Mouse (Mus musculus): ENCODE measurements around the gene 2810408A11Rik.
"Not testable (repeated sequence)": the region's sequence is repeated elsewhere in the genome, so short reads cannot be mapped to it uniquely, and the experiment has no call there.

Gene 2810408A11Rik

DNA sequence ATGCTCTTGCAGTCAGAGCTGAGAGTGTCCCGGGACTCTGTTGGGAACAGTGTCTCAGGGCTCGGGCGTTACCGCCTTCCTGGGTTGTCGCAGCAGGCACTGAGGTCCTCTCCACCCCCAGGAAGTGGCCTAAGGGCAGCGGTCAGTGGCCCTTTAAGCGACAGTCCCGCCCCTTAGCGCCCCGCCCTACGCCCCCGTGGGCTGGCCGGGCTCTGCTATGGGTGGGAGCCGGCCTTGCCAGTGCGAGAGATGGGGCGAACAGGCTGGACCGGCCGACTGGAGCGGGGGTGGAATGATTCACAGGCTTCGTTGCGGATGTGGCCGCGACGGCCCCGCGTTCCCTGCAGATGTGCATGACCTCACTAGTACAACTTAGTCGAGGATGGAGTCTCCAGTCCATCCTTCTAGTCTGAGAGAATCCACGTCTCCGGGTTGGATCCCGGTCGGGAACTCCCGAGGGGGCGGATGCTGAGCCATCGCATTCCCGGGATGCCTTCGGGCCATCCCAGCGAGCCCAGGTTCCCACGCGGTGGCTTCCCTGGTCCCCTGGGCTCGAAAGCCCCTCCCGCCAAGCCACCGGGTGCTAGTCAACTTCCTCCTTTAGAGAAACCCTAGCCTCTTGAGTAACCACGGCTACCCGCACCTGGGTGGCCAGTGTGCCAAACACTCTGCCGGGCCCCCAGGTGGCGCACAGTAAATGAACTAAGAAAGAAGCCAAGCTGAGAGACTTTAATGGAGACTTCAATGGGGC, 19.8 kb downstream of the 2810408A11Rik start, which contains the start of gene Kctd11:
TSS of gene Kctd11 (minus strand) at position 554 of the 751 bp plus-strand sequence.
- peak; percentile 90 for DNase-seq (ENCODE audit: low spot score)

DNA sequence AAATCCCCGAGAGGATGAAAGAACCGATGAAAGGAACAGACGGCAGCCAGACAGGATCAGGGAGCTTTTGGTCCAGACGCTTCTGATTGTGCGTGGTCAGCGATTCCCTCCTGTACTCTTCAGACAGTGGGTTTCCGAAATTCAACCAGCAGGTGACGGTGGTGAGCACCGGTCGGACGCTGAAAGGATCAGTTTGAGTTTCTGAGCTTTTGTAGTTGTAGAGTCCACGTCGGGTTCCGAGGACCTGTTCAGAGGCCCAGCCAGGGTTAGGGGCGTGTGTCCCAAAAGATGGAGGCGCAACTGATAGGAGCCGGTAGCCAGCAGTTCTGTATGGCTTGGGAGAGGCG, 20.3 kb downstream of the 2810408A11Rik start:
- peak; percentile 67 for DNase-seq (ENCODE audit: low spot score)

DNA sequence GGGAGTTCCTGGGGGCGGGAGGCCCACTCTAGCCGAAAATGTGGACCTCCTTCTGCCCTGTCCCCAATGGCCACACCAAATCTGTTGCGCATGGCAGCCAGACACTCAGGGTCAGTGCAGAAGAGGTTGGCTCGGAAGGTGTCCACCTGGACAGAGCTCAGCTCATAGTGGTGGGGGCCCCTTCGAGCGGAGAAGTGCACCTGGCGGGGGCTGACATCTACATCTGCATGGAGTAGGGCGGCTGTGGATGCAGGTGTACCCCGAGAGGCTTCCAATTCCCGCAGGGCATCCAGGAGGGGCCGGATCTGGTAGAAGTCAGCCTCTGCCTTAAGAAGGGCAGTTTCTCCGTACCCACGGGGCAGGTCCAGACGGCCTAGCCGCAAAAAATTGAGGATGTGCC, 21.1 kb downstream of the 2810408A11Rik start:
- DNase-seq (ENCODE audit: low spot score): no peak

DNA sequence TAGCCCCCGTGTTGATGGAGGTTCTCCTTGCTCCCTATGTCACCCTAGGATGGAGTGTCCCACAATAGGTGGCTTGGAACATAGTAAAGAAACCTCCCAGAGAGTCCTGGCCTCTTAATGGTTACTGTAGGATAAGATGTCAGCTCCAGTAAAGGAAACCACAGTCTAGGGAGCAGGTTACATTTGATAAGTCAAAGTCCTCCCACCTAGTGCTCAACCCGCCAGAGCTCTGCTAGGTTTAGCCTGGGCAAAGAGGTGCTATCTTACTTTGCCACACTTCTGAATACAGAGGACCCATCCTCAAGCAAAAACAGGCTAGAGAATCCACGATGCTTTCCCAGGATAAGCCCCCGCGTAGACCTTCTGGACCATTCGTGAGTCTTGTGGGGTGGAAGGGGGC, 21.8 kb downstream of the 2810408A11Rik start:
- no peak for DNase-seq (ENCODE audit: low spot score)

DNA sequence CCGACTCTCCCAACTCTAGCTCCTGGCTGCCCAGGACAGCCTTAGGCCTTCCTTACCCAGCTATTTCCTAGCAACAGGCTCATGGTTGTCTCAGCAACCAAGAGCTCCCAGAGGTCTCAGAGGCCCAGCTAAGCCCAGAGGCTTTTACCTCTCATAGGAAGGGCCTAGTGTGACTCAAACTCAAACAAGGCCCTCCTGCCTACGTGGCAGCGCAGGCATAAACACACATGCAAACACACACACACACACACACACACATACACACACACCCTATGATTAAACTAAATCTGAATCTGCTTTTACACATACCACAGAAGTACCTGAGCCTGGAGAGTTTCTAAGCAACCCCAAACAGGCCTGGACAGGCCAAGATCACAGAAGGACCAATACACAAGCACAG, 22.4 kb downstream of the 2810408A11Rik start:
- no peak for DNase-seq (ENCODE audit: low spot score)

DNA sequence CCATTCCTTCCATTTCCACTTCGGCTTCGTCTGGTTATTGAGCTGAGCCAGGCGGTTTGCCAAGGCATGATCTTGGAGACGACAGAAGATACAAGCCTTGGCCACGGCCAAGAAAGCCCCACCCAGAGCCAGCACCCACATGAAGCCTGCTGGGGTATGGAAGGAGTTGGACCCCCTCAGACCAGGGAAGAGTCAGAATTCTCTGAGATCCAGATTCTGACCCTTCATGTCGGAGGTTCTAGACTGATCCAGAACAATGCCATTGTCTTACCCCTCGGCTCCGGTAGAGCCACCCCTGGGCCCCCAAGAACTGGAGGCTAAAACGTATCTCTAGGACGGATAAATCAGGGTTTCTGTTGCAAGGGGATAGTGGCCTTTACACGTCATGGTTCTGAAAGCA, 22.9 kb downstream of the 2810408A11Rik start, which contains the start of gene Tmem95:
TSS of gene Tmem95 (minus strand) at position 141 of the 400 bp plus-strand sequence.
- no peak for DNase-seq (ENCODE audit: low spot score)

DNA sequence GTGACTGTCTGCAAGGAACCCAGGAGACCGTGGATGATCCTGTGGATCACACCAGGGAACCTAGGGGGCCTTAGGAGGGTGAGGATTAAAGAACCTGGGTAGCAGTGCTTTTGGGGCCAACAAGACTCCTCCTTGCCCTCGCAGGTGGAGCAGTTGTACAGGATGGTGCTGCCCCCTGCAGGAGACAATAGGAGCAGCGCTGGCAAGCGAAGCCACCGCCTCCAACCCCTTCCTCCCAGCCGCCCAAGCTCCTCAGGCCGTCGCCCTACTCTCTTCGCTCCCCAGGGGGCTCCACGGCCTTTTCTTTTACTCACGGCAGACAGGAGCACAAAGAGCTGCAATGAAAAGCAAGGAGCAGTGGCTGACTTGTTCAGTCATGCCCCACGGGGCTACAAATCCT, 23.9 kb downstream of the 2810408A11Rik start:
- peak; percentile 81 for DNase-seq (ENCODE audit: low spot score)

DNA sequence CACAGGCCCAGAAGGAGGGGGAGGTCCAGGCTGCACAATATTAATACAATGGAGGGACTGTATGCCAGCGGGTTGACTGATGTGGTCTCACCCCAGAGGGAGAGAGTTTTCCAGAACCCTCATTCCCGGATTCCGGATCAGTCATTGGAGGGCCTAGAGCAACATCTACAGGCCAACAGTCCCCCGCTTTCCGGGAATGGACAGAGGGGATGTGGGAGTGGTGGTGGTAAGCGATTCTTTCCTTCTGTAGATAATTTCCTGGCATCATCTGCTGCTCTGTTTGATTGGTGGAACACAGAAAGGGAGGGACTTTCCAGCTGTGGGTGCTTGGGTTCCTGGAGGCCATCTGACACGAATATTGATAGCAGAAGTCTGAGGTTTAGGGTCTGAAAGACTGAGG, 24.6 kb downstream of the 2810408A11Rik start:
- DNase-seq (ENCODE audit: low spot score): no peak

DNA sequence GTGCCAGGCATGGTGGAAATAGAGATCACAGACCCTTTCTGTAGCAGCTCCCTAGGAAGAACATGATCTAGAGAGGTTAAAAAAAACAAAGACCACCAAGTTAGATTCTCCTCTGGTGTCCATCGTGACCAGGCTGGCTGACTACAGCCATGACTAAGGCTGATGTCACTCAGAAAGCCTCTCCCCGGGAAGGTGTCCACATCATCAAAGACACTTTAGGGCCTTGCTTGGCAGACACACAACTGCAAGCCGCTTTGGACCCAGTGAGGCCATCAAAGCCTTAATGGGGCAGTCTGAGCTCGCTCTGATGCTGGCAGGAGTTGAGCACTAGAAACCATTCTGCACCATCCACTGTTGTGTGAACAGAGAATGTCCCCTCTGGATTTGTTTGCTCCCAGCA, 28.3 kb downstream of the 2810408A11Rik start:
- DNase-seq (ENCODE audit: low spot score): no peak

DNA sequence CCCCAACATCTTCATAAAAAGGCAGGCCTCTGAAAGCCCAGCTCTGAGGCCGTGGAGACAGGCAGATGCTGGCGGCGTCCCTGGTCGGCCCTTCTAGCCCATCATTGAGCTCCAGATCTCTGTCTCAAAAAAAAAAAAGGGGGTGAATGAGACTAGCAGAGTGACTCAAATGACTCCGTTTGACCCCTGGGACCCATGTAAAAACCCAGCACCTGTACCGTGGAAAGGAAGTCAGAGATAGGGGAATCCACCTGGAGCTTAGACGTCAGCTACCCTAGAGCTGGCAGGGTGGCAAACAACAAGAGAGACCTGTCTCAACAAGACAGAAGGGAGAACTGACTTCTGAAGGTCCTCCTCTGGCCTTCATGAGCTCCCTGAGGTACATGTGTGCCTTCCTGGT, 29.0 kb downstream of the 2810408A11Rik start:
- no peak for DNase-seq (ENCODE audit: low spot score)

DNA sequence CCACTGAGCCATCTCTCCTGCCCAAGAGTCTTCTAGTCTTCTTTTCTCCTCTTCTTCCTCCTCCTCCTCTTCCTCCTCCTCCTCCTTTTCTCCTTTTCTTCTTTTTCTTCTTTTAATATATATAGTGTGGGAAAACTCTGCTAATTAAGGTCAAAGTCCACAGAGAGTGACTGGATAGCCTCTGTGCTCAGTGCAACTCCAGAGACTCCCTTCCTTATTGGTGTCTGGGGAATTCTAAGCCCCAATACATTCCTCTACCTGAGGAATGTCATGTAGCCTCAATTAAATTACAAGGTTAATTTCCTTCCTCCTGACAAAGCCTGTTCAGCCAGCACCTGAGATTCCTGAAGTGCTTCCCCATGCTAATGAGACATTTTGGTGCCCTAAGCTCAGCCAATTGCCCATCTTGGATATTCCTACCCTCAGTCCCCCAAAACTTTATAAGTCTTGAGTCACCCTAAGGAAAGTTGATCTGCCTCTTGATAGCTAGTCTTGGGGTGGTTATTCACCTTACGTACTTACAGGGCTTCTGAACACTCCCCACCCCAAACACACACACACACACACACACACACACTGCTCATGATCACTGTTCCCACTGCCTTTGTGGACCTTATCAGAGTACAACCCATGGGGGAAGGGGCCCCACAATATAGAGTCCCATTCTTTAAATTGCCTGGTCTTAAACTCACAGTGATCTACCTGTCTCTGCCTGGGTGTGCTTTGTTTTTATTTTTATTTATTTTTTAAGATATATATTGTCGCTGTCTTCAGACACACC, 30.3 kb downstream of the 2810408A11Rik start:
- DNase-seq (ENCODE audit: low spot score): no peak

DNA sequence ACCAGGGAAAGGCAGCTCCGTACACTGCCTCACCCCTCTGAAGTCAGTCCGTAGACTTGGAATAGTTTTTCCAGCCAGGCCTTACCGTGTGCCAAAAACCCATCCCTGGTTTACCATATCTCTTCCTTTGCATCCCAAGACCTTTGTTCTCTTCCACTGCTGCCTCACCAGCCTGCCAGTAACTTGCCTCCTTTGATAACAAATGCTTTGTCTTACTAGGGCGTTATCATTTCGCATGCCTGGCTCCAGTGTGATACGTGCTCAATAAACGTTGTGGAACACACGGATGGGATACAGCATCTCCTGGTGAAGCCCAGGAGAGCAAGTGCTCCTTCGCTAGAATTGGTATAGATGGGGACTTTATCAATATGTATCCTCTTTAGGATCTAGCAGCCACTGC, 33.5 kb downstream of the 2810408A11Rik start:
- no peak for DNase-seq (ENCODE audit: low spot score)

DNA sequence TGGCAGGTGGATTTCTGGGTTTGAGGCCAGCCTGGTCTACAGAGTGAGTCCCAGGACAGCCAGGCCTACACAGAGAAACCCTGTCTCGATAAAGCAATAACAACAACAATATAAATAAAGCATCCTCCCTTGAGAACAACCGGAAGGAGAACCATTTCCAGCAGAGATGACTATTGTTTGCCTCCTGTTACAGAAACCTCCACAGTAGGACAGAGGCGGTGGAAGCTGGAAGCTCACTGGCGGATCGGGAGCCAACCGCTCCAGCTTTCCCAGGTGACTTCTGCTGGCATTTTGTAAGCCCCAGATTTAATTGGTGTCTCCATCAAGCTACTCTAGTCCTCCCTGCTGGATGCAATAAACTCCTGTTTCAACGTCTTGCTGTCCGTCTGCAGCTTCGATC, 35.2 kb downstream of the 2810408A11Rik start:
- DNase-seq (ENCODE audit: low spot score): no peak

DNA sequence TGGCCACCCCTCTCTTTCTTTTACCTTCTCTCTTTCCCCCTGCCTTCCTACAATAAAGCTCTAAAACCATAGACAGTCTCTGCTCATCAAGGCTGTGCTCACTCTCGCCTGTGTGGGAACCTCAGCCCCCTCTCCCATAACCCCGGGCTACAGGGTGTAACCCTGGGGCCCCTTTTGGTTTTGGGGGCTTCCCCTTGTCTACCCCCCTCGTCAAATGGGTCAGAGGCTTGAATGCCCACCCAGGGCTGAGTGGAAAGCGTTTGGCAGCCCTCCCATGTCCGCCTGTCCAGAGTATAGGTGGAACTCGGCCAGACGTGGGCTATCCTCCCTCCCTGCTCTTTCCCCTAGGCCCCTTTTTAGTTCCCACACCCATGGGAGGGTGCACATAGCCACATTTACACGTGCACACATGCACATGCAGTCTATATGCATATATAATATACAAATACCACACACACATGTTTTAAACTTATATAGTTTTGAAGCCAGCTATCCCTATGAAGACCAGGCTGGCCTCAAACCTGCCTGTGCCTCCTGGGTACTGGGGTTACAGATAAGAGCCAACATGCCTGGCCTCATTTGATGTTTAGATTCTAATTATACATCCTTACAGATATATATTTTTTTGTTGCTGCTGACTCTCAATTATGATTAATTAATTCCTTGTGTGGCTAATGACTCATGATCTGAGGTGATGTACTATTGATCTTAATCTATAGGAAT, 36.5 kb downstream of the 2810408A11Rik start:
- no peak for DNase-seq (ENCODE audit: low spot score)

DNA sequence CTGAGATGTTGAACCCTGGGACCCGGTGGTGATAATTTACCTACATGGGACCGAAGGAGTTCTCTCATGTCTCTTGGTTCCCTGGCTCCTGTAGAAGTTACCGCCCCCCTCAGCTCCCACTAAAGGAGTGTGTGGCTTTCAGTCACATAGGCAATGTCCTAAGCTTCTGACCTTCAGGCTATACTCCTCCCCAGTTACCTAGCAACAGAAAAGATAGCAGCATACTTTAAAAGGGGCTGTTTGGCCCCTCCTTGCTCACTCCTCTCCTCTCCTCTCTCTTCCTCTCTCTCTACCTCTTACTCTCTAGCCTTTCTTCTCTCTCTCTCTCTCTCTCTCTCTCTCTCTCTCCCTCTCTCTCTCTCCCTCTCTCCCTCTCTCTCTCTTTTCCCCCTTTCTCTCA, 37.1 kb downstream of the 2810408A11Rik start:
- not testable (repeated sequence) for DNase-seq (ENCODE audit: low spot score)

DNA sequence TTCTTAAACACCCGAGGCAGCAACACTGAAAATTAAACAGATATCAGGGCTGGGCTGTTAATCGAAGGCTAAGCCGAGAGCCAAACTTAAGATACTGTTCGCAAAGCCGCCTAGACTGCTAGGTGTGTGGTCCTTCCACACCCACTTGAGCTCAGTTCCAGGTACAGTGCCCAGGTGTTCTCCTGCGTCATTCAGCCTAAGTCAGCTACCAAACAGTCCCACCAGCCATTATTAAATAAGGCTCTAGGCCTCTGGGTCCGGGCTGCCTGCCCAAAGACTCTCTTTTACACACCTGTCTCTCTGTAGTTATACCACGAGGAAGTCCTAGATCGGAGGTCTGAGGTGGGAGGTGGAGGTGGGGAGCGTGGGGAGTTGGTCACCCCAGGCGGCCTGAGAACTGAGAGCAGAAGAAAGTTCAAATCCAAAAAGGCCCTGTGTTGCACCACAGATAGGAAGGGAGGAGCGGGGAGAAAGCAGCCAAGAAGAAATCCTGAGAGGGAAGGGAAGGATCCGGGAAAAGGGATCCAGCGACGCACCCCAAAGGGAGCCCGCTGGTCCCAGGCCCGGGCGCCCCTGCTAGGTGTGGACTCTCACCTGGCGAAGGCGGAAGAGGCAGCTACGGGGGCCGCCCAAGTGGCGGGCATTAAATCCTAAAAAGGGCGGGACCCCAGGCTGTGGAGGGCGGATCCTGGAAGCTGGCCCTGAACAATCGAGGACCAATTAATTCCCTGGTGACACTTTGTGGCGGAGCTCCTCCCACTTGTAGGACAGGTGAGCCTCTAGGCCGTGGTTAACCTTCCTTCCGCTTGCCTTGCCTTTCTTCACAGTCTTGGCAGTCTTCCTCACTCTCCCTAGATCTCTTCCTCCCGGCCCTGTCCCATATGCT, 42.4 kb downstream of the 2810408A11Rik start, which contains the start of gene Tnk1:
TSS of gene Tnk1 (minus strand) at position 618 of the 886 bp plus-strand sequence.
- no peak for DNase-seq (ENCODE audit: low spot score)

DNA sequence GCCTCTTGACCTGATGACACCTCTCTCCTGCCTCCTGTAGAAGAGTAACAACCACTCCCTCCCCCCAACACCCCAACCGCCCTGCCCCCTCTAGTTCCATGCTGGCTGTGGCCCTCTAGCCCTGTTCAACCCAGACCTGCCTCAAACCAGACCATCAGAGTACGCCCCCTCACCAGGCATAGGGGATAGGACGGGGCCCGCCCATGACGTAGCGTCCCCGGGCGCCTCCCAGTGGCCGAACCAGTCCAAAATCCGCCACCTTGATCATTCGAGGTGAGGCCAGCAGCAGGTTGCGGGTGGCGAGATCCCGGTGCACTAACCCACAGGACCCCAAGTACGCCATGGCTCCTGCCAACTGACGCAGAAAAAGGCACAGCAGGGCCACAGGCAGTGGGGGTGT, 45.4 kb downstream of the 2810408A11Rik start:
- no peak for DNase-seq (ENCODE audit: low spot score)

DNA sequence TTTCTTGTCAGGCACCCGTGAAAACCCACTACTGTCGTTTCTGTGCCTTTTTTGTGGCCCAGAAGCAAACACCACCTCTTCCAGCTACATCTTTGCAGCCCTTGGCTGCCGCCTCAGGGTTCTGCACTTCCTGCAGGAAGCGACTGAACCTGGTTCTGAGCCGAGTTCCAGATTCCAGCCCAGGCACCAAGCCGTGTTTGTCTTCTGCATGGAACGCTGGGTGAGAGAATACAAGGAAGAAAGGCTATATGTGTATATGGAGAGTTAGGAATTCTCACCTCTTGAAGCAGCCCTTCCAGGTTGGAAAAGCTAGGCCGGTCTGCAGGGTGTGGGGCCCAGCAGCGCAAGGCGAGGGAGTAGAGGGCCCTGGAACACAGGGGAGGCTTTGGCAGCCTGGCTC, 46.1 kb downstream of the 2810408A11Rik start:
- DNase-seq (ENCODE audit: low spot score): no peak

DNA sequence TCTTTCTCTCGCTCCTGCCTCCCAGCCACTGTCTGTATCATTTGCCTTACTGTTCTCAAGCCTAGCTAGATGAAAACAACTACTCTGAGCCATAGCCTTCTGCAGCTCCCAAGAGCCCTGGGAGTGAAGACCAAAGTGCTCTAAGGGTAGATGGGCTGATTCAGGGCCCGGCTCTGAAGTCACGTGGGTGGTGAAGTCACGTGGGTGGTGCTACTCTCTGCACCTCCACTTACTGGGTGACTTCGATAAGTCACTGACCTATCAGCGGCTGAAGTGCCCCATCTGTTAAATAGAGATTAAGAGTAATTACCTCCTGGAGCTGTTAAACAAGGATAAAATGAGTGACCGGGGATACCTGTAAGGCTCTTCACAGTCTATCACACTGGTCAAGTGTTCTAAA, 46.8 kb downstream of the 2810408A11Rik start:
- no peak for DNase-seq (ENCODE audit: low spot score)

DNA sequence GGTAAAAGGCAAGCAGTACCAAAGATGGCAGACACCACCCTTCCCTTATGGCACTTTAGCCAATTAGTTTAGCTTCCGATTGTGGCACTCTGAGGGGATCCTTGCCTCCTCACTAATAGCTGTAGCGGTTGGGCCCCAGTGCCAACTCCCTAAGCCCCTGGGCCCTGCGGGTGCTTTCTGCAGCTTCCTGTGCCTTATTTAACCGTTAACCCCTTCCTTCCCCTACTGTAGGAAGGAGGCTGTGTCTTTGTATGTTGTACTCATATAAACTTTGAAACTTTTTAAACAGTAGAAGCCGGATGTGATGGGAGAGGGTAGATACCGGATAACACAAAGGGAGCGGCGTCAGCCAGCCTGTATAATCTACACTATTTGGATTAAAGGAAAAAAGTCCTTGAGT, 50.0 kb downstream of the 2810408A11Rik start:
- no peak for DNase-seq (ENCODE audit: low spot score)

DNA sequence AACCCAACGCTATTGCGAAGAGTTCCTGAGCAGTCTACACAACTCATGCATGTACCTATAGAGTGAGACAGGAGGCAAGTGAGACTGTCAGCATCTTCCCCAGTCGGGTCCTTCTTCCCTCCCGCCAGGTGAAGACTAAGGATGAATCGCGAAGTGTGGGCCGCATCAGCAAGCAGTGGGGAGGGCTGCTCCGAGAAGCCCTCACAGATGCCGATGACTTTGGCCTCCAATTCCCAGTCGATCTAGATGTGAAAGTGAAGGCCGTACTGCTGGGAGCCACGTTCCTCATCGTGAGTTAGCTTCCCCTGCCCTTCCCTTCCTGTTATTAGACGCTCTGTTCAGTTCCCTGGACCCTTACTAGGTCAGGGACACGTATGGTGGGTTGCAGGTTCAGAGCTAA, 50.9 kb downstream of the 2810408A11Rik start:
- DNase-seq (ENCODE audit: low spot score): no peak

DNA sequence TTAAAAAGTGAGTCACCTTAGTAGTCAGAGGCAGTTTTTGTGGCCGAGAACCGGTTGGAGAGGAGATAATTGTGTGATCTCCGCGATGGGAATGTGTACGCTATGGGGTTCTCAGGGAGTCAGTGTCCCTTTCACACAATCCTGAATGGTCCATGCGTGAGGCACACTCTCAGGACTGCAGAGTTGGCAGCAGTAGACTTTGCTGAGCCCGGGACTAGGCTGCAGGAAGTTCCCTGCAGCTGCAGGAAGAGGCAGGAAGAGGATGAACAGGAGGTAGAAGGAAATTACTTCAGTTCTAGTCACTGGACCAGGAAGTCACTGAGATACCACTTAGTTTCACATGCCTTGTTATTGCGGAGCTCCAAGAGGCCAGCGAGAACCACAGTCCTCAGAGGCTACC, 51.7 kb downstream of the 2810408A11Rik start:
- DNase-seq (ENCODE audit: low spot score): no peak
